Mouse (Mus musculus) megakaryocyte, embryonic 14.5 days (primary cell): ENCODE results near the gene Padi2.

Experiments used
- FLI1 ChIP-seq: IDR thresholded peaks from 2 replicates; pipeline ENCODE4 v1.6.1; 2012; ENCODE audit warnings: low read length, inconsistent platforms, mixed read lengths
- GATA1 ChIP-seq: IDR thresholded peaks from 3 replicates; pipeline ENCODE4 v1.6.1; 2012; ENCODE audit warnings: mixed read lengths, low read length, inconsistent platforms, borderline replicate concordance

DNA sequence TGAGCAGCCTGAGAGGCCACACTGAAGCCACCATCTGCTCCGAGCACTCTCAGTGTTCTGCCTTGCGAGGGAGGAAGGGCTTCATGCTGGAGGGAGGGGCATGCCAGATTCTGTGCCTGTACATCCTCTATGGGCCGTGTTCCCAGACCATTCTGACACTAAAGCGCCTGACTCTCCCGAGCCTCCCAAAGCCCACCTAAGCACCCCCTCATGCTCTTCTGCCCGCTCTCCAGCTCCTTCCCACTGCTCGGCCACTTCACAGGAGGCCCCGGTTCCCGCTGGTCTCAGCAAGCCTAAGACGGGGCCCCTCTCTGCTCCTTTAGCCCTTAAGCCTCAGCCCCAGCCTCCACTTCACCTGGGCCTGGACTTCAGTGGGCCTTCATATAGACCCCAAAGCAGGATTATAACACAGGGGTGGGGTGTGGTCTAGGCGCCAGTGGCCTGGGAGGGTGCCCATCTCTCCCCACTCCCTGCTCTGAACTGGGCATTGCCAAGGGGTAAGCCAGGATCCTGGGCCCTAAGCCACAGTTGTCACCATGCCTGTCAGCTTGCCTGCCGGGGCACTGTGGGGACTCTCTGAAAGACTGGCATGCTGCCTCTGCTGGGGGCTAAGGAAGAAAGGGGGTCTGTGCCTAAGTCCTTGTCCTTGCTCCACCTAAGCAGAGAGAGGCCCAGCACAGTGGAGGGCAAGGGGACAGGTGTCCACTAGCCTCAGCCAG, 1.3 kb downstream of the Padi2 start:
- TF ChIP-seq GATA1, result no peak
- no peak for TF ChIP-seq FLI1
